Mouse (Mus musculus): ENCODE results near the gene Pdcd1lg2.
A peak's percentile ranks its signal among the peaks of the same experiment; 100 is the strongest.

Pdcd1lg2 gene

DNA sequence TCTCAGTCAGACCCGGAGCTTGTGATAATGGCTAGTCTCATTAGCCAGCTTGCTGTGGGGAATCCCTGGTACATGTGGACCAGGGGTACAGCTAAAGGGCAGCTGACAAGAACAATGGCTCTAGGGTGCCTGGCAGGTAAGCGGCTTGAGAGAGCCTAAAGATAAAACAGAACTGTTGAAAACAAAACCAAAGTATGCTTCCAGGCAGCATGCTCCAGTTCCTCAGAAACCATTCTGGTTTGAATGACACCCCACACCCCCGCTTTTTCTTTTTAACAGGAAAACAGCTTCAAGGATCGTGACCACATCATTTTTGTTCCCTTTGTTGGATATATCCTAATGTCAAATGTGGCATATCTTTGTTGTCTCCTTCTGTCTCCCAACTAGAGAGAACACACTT is at the start of gene Pdcd1lg2:
Gene Pdcd1lg2 (plus strand): TSS at position 301 of the 400 bp plus-strand sequence.
- no peak for DNase-seq (ENCODE audit: low spot score in 2 of 2)

DNA sequence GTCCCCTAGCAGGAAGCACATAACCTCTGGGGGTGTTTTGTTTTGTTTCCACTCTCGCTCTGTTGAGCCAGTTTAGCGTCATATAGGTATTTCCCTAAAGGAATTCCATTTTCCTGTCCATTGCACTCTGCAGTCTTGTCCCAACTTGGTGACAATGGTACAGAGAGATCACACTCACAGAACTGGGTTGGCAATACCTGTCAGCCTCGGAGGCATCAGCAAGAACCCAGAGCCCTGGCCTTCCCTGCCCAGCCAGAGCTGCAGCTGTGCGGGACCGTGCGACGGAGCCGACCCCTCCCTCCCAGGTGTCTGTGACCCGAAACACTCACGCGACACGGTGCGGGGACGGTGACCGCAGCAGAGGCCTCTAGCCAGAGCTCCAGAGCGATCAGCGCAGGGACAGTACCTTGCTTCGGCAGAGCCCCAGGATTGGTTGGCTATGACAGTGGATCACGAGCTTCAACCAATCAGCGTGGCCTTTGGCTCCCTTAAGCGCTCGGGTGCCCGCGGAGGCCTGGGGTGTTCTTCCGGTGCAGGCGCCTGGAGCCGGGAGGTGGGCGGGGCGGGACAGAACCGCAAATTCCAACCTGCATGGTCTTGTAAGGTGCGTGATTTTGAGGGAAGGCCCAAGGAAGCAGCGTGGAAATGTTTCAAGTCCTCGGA is 49.1 kb upstream of the Pdcd1lg2 start:
- peak; percentile 91 to 94 for DNase-seq (ENCODE audit: low spot score in 2 of 2)

DNA sequence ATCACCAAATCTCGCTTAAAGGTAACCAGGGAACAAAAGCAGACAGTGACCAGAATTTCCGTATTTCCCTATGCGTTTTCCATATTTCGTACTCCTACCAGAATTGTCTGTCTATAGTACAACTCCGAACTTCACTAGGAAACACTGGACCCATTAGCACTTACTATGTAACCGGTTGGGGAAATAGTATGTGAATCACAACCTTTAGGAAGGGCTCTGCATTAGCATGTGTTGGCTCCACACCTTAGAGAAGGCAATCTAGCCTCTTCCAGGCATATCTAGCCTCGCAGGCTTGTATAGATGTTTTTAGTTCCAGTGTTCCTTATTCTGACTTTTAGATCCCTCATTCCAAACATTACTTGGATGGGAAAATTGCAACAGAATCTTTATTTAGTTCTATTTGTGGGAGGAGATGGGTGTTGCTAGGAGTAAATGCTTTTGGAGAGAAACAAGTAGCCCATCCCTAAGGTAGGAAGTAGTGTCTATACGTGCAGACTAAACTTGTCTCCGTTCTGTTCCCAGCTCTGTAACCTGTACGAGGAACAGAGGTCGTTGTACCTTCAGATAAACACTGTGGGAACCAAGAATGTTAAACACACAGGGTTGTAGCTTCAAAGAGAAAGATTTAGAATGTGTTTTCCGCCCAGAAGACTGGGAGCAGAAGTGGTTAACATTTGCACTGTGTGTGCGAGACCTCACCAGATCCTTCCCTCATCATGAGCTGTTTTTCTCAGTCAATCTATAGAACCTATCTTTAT is 48.4 kb upstream of the Pdcd1lg2 start:
- no peak for DNase-seq (ENCODE audit: low spot score in 2 of 2)

DNA sequence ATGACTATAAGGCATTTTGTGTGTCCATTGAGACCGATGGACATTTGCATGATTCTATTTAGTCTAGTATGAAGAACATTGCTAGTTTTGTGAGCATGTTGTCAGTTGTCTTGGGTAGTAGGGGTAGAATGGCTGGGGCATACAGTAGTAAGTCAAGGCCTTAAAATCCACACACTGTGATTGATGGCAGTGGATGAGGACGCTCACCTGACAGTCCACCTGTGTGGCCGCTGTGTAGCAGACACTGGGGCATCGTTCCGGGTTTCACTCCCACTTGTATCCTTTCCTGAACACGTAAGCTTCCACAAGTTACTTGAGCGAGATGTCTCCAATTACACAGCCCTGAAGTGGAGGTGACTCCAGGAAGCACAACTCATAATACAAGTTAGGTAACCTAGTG is 47.2 kb upstream of the Pdcd1lg2 start:
- DNase-seq (ENCODE audit: low spot score in 2 of 2) = no peak

DNA sequence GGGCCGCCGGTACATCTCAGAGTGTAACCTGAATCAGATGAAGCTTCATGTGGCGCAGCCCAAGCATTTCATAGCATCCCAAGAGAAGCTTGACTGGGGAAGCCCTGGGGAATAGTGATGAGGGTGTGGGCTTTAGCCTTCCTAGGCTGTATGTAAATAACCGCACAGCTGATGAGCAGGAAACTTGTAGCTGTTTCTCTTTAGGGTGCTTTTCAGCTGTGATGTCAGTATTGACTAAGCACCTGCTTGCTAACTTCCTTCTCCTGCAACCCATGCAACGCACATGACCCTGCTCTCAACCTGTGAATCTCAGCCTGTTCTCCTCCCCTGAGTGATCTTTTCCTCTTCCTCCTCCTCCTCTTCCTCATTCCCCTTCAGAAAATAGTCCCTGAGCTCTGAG is 46.6 kb upstream of the Pdcd1lg2 start:
- DNase-seq (ENCODE audit: low spot score in 2 of 2) = no peak

DNA sequence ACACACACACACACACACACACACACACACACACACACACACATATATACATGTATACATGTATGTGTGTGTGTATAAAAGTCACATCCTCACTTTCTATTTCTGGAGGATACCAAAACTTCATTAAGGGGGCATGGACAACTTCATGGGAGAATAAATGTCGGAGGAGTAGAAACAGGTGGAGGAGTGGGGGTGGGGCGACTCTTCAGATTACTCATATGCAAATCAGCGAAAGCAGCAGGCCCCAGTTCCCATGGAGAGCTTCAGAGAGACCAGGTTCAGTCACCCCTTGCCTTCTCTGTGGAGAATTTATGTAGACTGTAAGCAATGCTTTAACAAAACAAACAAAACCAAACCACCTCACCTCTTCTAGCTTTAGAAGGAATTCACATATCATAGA is 45.6 kb upstream of the Pdcd1lg2 start:
- DNase-seq (ENCODE audit: low spot score in 2 of 2) = no peak

DNA sequence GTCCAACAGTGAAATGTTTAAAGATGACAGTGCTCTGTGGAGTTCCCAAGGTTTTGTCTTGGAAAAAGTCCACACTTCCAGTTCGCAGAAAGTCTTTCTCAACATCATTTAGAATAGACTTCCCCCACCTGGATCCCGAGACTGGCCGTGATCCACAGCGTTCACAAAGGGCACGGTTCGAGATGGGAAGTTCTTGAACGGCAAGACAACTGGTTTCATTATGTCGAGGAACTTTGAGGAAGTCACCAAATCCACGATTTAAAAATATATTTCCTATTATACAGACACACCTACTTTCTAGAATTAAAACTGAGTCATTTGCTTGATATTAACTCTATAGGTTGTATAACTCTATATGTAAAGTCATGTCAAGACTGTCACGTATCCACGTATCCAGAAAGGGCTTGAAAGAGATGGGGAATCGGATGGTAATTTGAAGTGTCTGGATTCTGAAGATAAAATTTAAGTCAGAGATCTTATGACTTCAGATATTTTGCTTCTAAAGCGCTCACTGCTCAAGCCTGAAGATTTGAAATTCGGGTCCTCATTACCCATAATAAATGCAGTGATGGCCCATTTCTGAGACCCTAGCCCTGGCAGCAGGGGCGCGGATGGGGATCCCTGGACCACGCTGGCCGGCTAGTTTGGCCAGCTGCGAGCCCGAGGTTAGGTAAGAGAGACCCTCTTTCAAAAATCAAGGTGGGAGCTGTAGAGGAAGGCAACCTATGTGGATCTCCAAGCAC is 44.3 kb upstream of the Pdcd1lg2 start:
- DNase-seq (ENCODE audit: low spot score in 2 of 2) = no peak

DNA sequence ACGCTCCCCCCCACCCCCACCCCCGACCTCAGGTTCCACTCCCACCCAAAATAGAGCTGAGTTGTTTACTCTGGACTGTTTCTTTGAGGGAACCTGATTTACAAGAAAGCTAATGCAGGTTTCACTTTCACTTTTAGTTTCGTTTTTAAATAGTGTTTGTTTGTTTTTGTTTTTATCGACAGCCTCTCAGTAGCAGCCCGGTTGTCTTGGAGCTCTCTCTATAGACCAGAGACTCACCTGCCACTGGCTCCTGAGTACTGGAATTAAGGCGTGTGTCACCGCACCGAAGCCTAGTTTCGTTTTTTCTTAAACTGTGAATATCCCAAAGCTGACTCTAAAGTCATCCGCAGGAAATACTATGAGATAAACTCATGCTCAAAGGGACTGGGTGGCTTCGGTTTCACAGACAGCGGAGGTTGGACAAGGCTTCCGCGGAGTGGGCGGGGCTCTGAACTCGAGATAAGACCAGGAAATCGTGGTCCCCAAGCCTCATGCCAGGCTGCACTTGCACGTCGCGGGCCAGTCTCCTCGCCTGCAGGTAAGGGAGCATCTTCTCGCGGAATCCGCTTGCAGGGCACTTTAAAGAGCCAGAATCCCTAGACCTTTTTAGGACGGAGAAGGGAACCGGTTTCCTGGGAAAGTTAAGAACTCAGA is 43.6 kb upstream of the Pdcd1lg2 start, which contains the start of the genes Plgrkt and Cd274:
Gene Plgrkt (minus strand): TSS at position 422 of the 654 bp plus-strand sequence.
Gene Cd274 (plus strand): TSS at position 487 of the 654 bp plus-strand sequence.
- DNase-seq (ENCODE audit: low spot score in 2 of 2) = peak; percentile 85 to 86

DNA sequence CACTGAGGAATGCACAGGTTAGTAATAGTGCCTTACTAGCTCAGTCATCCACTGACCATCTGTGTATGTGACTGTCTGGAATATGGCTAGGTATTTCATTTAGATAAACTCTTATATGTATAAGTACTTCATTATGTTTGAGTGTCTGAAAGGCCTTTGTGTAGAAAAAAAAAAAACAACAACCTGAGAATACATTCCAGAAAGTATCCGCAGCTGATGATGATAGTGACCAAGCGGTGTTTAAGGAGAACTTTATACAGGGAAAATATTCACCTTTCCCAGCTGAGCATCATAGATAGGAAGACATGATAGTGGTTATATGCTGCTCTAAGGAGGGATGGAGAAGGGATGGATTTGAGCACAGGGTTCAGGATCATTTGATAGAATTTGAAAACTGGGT is 42.7 kb upstream of the Pdcd1lg2 start:
- DNase-seq (ENCODE audit: low spot score in 2 of 2) = no peak

DNA sequence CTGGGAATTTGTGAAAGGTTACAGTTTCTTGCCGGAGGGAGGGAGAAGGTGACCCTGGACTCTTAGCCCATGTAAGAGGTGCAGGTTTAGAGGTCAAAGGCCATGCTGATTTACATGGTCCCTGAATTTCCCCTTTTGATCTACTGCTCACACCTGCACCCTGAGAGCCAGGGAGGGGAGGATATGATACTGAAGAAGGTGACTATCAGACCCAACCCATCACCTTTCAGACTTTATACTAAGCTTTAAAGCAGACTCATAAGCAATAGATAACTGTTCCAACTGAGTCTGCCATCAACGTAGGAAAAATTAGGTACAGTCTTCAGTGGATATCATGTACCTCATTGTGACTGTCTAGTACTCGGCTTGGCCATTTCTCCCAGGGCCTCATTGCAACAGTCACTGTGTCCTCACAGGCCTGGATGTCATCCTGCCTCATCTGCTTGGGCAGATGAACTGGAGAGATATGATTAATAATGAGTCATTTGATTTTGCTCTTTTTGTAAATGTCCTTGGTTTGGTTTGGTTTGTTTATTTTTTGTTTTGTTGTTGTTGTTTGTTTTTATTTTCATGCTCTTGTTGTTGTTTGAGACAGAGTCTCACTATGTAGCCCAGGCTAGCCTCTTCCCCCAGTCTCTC is 41.9 kb upstream of the Pdcd1lg2 start:
- no peak for DNase-seq (ENCODE audit: low spot score in 2 of 2)

DNA sequence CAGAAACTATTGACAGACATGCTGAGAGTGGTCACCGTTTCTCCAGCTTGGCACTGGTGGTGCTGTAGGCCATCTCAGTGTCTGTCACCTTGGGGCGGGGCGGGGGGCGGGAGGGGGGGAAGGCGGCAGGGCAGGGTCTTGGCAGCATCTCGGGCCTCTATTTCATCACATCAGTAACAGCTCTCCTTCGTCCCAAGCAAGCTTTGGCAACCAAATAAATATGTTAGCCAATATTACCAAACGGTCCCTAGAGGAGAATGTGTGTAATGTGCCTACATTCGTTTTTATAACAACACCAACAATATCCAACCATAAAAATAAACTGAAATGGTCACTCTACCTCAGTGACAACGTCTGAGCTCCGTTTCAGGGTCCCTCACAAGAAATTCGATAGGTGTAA is 40.6 kb upstream of the Pdcd1lg2 start:
- DNase-seq (ENCODE audit: low spot score in 2 of 2) = no peak

DNA sequence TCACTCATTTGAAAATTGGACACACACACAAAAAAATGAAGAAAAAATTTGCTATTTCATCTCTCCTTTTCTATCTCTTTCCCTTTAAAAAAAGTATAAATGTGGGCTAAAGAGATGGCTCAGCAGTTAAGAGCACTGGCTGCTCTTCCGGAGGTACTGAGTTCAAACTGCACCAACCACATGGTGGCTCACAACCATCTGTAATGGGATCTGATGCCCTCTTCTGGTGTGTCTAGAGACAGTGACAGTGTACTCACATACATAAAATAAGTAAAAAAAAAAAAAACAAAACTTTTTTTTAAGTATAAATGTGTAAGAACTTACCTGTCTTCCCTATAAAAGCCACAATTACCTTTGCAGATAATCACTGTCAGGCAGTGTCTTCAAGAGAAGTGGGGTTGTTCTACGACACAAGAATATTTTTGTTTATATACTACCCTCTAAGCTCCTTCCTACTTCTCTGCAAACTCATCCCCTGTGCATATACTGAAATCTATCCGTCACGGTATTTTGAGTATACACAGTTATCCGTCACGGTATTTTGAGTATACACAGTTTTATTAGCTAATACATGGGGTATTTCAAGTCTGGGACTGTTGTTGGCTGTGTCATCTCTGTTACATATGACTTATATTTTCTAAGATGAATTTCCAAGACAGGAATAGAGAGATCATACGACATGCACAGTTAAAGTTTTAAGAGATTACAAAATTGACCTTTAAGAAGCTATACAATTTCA is 40.0 kb upstream of the Pdcd1lg2 start:
- DNase-seq (ENCODE audit: low spot score in 2 of 2) = no peak

DNA sequence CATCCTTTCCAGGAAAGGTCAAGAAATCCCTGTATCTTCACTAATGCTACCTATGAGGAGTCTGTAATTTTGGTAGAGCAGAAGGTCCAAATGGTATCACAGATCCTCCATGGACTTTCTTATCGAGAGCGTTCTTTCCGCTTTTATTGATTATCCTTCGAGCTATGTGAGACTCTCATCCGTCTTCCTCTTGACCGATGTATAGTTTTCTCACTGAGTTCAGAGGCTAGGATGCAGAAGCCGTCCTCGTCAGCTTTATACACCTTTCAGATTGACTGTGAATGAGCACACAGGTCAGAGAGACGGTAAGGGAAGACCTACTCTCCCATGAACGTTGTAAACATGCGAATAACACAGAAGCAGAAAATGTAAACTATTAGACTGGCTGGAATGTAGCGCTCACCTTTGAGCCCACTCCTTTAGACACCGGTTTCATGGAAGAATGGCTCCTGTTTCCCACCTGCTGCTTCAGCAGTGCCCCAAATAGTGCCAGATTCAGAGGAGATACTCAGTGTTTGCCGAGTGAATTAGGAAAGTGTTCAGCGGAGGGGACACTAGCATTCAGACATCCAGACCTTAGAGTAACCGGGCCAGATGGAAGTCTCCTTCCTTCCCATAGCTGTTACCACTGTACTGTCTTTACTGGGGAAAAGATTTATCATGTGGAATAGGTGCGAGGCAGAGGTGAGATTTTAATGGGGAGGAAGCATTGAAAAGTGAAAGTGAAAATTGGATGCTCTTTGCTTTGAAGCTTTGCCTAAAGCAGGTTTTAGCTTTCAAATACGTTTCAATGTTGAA is 39.2 kb upstream of the Pdcd1lg2 start:
- no peak for DNase-seq (ENCODE audit: low spot score in 2 of 2)

DNA sequence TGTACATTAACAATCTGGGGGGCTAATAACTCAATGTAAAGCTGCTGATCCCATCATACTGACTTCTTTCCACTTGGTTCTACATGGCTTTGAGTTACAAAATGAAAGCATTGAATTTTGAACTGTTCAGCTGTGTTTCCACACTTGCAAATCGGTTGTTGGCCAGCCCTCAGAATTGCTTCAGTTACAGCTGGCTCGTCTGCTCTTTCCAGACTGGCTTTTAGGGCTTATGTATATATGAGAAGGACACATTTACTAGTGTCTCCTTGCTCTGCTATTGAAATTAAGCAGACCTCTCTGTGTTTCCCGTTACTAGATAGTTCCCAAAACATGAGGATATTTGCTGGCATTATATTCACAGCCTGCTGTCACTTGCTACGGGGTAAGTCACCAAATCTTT is 38.6 kb upstream of the Pdcd1lg2 start:
- DNase-seq (ENCODE audit: low spot score in 2 of 2) = no peak

DNA sequence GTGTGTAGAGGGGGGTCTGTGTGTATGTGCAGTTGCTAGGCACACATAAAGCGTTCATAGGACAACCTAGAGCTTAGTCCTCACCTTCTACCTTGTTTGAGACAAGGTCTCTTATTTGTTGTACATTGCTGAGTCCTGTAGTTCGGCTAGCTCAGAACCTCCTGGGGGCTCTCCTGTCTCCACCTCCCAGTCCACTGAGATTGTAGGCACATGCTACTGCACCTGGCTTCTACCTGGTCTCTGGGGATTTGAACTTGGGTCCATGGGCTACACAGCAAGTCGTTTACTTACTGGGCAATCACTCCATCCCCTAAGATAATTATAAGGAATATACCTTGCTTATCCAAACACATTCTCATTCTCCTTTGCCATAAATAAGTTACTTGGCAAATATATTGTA is 38.1 kb upstream of the Pdcd1lg2 start:
- DNase-seq (ENCODE audit: low spot score in 2 of 2) = no peak

DNA sequence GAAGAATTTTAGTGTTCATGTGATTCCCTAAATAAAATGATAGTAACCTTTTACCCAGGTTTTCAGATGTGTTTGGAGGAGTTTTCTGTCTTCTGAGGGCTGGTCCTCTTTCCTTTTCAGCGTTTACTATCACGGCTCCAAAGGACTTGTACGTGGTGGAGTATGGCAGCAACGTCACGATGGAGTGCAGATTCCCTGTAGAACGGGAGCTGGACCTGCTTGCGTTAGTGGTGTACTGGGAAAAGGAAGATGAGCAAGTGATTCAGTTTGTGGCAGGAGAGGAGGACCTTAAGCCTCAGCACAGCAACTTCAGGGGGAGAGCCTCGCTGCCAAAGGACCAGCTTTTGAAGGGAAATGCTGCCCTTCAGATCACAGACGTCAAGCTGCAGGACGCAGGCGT is 37.3 kb upstream of the Pdcd1lg2 start:
- no peak for DNase-seq (ENCODE audit: low spot score in 2 of 2)

DNA sequence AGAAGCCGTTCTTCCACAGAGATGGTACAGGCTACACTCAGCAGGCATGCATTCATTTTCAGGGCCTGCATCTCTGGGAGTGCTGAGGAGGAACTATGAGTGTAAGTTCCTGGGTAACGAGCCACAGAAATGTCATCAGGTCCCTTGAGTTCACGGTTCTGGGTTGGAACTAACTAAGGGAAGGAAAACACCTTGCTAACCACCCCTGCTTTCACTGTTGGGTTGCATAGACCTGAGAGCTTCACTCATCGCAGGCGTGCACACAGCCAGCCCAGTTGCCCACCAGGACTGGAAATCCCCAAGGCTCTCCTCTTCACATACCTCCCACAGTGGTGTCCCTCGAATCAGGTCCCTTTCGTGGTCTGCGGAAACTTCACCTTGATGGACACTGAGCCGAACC is 35.8 kb upstream of the Pdcd1lg2 start:
- no peak for DNase-seq (ENCODE audit: low spot score in 2 of 2)

DNA sequence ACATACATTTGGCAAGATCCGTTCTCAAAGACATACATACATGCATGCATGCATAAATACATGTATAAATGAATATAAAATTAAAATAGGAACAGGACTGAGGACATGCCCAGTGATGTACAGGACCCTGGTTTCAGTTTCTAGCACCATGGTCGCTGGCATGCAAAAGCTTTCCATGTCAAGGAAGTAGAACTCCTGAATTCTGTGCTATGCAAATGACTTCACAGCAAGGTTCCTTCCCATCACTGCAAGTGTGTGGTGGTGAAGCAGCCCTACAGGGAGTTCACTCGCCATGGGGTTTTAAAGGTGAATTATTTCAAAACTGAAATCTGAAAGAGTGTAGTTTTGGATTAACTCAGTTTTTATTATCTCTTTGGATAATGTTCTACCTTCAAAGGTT is 34.3 kb upstream of the Pdcd1lg2 start:
- DNase-seq (ENCODE audit: low spot score in 2 of 2) = no peak

DNA sequence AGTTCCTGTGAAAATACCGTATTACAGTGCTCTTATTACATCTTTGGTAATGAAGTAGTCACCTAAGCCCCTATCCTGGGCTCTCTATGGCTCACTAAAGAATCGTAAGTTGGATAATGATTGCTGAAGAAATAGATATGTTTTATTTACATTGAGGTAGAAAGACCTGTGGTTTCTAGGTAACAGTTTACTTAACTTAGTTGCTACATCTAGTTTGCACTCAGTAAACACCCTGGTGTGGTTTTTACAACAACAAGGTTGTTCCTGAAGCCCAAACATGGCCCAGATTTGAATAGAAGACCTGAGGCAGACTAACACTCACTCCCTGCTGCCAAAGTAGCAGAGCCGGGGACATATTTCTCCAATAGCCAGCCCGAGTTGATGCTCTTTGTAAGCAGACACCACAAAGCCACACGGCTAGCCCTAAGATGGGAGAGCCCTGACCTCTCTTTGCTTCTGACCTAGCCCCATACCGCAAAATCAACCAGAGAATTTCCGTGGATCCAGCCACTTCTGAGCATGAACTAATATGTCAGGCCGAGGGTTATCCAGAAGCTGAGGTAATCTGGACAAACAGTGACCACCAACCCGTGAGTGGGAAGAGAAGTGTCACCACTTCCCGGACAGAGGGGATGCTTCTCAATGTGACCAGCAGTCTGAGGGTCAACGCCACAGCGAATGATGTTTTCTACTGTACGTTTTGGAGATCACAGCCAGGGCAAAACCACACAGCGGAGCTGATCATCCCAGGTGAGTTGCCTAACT is 30.7 kb upstream of the Pdcd1lg2 start:
- no peak for DNase-seq (ENCODE audit: low spot score in 2 of 2)

Data from heart, adult 9 months (tissue).